Mouse (Mus musculus) neutrophil, adult 5-6 weeks (primary cell): Measurements from ENCODE around the gene Acer1. TPM values are rescaled to one million over a fixed set of nuclear protein-coding genes. Genes with fewer than 3 reads are reported as not detected.

Experiments used
- ATAC-seq: fragments of 151-379, 151-347 bp; 2 replicates; pipeline ENCODE4 v1.8.0; 2017; ENCODE audit warnings: mild to moderate bottlenecking, moderate TSS enrichment; ENCODE audit not compliant: insufficient number of reproducible peaks, poor library complexity, low FRiP score, severe bottlenecking; ENCODE audit errors: extremely low read depth
- total RNA-seq: library from RNA; stranded (forward); fragments of 200-1000 nt; gene quantifications from 2 replicates; pipeline ENCODE4 v1.2.3, GENCODE M21; 2017

Gene Acer1
- total RNA-seq, result not detected in 2 replicates

GRCm38 (mm10) chr17:56982013-56982412, at the start of gene Acer1:
Gene Acer1 (minus strand): TSS chr17:56982126.
- no peak for ATAC-seq

- ATAC-seq, result no peak
Measured at GRCm38 (mm10) chr17:57030931-57031660, 49.2 kb upstream of the Acer1 start, which contains the start of gene Khsrp. Gene Khsrp (minus strand): TSS chr17:57031522.

DNA sequence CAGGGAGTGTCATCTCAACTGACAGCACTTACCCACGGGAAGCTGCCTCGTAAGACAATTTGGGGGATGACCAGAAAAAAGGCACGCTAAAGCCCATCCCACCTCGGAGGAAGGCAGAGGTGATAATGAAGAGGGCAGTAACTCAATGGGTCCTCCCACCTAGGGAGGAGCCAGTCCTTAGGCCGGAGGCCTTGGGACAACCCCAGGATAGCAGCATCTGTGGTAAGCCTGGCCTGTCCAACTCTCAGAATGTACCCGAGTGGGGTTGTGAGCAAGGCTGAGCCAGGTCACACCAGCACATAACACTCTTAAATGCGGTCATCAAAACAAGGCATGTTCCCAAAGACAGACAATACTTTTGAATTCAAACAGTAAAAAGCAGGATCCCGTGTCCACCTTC, 47.8 kb upstream of the Acer1 start:
- ATAC-seq, result no peak

GRCm38 (mm10) chr17:57027471-57027870, 45.5 kb upstream of the Acer1 start:
- ATAC-seq, result no peak

DNA sequence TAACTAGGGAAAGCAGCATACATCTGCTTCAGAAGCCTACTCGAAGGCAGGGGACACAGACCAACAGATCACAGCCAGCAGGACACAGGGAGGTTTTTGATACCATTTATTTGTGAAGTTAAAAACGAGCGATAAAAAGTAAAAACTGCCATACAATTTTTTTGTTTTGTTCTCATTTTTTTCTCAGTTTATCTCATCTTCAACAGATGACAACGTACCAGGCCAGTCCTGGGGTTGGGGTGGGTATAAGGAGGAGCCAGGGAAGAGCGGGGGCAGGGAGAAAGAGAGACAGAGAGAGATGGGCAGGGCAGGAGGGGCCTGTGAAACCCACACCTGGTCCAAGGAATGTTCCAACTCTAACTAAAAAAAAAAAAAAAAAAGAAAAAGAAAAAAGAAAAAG, 39.0 kb upstream of the Acer1 start:
- ATAC-seq, result no peak

- no peak for ATAC-seq
Measured at GRCm38 (mm10) chr17:57019693-57020092, 37.8 kb upstream of the Acer1 start.

GRCm38 (mm10) chr17:57012245-57012795, 30.4 kb upstream of the Acer1 start:
- ATAC-seq, result no peak

GRCm38 (mm10) chr17:57011236-57012141, 29.6 kb upstream of the Acer1 start, which contains the start of the genes Gtf2f1 and Gm17949:
Gene Gtf2f1 (minus strand): TSS chr17:57011288.
Gene Gm17949 (plus strand): TSS chr17:57011469.
- ATAC-seq, result peak; percentile 89

DNA sequence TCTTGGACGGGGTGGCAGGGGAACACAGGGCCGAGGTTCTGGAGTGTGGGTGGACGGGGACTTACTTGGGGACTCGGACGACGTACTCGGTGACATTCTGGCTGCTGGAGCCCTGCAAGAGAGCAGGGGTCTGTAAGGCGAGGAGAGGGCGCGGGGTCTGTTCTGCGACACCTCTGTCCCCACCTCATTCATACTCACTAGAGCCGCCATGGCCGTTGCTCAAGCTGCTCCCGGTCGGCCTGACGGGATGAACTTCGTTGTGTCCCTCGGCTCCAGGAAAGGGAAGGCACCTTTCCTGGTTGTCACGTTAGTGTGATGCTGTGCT, 28.9 kb upstream of the Acer1 start:
- no peak; the same call in 1 of the 2 replicates for ATAC-seq

GRCm38 (mm10) chr17:57007137-57007905, 25.4 kb upstream of the Acer1 start:
- no peak for ATAC-seq

- no peak for ATAC-seq
Measured at GRCm38 (mm10) chr17:57003994-57004393, 22.1 kb upstream of the Acer1 start.

DNA sequence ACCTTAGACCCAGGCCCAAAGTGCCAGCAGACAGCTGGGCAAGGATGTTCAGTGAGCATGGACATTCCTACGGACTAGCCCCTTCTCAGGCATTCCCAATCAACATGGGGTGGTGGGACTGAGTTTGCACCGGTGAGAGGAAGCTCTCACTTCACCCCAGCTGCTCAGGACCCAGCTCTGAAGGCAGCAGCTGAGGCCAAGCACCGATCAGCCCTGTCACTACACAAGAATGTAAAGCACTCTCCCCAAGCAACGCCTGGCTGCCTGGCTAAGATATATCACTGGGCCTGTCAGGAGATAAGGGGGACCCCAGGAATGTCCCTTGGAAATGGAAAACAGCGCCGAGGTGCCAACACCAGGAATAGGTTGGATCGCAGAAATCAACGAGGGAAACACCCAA, 19.3 kb upstream of the Acer1 start:
- ATAC-seq, result no peak

DNA sequence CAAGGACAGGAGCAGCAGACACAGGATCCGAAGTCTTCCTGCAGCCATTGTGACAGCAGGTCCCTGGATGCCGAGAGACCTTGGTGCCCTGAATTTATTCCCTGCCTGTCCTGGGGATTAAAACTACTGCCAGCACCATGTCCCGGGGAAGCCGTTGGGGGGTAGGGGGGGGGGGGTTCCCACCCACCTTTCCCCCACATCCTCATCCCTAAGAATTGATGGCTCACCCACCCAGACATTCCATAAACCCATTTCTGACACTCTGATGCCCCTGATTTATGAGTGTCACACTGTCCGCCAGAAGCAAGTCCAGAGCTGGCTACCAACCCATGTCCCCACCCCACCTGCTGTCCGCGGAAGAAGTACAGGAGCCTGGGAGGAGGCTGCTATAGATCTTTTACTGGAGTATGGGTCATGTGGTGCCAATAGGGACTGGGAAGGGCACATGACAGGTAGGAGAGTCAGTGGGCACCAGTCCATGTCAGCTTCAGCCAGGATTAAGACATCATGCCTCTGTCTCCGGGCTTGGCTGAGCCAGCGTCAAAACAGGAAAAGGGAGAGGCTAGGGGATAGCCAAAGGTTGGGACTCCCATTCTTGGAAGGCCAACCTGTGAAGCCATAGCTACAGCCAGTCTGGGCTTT, 18.2 kb upstream of the Acer1 start, which contains the start of gene Pspn:
Gene Pspn, minus strand, starts transcription at position 51 of the 642 bp plus-strand sequence.
- no peak for ATAC-seq

- no peak for ATAC-seq
Measured at GRCm38 (mm10) chr17:56999414-56999813, 17.5 kb upstream of the Acer1 start.

DNA sequence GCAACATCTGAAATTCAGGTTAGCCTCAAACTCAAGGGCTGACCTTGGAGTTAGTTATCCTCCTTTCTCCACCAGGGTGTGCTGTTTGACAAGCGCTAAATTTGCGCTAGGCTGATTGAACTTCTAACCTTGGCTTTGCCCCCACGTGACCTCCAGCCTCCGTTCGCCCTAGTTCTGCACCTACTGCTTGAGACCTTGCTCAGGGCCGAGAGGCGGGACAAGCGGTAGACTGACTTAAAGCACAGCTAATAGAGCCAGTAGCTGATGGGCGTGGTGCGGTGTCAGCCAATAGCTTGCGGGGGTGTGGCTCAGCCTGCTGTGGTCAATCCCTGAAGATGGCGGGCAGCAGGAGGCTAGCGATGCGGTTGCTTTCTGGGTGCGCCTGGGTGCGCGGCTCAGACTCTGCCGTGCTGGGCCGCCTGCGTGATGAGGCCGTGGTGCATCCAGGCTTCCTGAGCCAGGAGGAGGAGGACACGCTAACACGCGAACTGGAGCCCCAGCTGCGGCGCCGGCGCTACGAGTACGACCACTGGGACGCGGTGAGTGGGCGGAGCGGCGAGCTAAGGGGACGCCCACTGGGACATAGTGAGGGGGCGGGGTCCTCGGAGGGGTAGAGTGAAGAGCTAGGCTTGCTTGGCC, 15.2 kb upstream of the Acer1 start, which contains the start of gene Alkbh7:
Gene Alkbh7, plus strand, starts transcription at position 311 of the 639 bp plus-strand sequence.
- ATAC-seq, result peak; percentile 98

GRCm38 (mm10) chr17:56996506-56996905, 14.6 kb upstream of the Acer1 start:
- no peak for ATAC-seq

DNA sequence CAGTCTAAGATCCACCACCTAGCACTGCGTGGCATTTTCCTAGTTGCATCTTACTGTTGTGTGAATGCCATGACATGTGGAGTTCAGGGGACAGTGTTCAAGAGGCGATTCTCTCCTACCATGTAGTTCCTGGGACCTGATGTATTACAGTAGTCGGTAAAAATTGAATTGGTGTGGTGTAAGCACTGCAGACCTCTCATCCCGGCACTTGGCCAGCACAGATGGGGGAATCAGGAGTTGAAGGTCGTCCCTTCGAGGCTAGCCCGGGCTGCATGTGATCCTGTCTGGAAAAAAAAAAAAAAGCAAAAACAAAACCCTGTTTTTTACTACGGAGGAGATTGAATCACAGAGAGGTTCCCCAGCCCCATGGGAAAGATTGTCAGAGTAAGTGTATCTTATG, 13.1 kb upstream of the Acer1 start:
- ATAC-seq, result no peak

GRCm38 (mm10) chr17:56990966-56991365, 9.0 kb upstream of the Acer1 start:
- no peak for ATAC-seq
